Mouse (Mus musculus) heart, embryonic 15.5 days (tissue): ENCODE data around the gene Ubr2. TPM values are rescaled to one million over a fixed set of nuclear protein-coding genes. Genes with fewer than 3 reads are reported as not detected.

Experiments used
- ATAC-seq: fragments of 200-750 bp; cut with Nextera tagmentation; replicated peaks from 2 replicates; pipeline ENCODE4 v1.8.0; 2017; ENCODE audit warnings: low read depth, moderate TSS enrichment; ENCODE audit not compliant: insufficient number of reproducible peaks, insufficient read depth, low FRiP score
- H3K27ac ChIP-seq: fragments of 300-500 bp; sonication (generic); 2 replicates; pipeline ENCODE4 v1.5.1; 2015; ENCODE audit warnings: mild to moderate bottlenecking, inconsistent platforms
- H3K27me3 ChIP-seq: fragments of 300-500 bp; sonication (generic); 2 replicates; pipeline ENCODE4 v1.6.1; 2015; ENCODE audit warnings: inconsistent platforms
- H3K36me3 ChIP-seq: fragments of 300-500 bp; sonication (generic); 2 replicates; pipeline ENCODE4 v1.6.1; 2015; ENCODE audit warnings: mild to moderate bottlenecking, inconsistent platforms
- H3K4me1 ChIP-seq: fragments of 300-500 bp; sonication (generic); replicated peaks from 2 replicates; pipeline ENCODE4 v1.6.1; 2015; ENCODE audit warnings: inconsistent platforms
- H3K4me2 ChIP-seq: fragments of 300-500 bp; sonication (generic); 2 replicates; pipeline ENCODE4 v1.6.1; 2015; ENCODE audit warnings: inconsistent platforms, mild to moderate bottlenecking, moderate library complexity
- H3K4me3 ChIP-seq: fragments of 300-500 bp; sonication (generic); 2 replicates; pipeline ENCODE4 v1.5.1; 2015; ENCODE audit warnings: mild to moderate bottlenecking, inconsistent platforms
- H3K9ac ChIP-seq: fragments of 300-500 bp; sonication (generic); 2 replicates; pipeline ENCODE4 v1.6.1; 2015; ENCODE audit warnings: mild to moderate bottlenecking, inconsistent platforms
- H3K9me3 ChIP-seq: fragments of 300-500 bp; sonication (generic); replicated peaks from 2 replicates; pipeline ENCODE4 v1.6.1; 2016; ENCODE audit warnings: inconsistent platforms
- WGBS: fragments of 180-500 bp; shearing (Covaris S2); methylation state at CpG from one replicate; pipeline ENCODE4 v1.1.7; 2015; ENCODE audit warnings: mixed read lengths; 5-methylcytosine and 5-hydroxymethylcytosine counted together
- polyA plus RNA-seq: library from polyadenylated mRNA; unstranded; fragments of >200 nt; fragmentation: Nextera tagmentation; extraction: Ambion mirVana; gene quantifications from 2 replicates; pipeline ENCODE4 v1.2.1, GENCODE M21; 2015

The Ubr2 gene
- polyA plus RNA-seq, 1 experiment from 2014 or later = 14.4 TPM

DNA sequence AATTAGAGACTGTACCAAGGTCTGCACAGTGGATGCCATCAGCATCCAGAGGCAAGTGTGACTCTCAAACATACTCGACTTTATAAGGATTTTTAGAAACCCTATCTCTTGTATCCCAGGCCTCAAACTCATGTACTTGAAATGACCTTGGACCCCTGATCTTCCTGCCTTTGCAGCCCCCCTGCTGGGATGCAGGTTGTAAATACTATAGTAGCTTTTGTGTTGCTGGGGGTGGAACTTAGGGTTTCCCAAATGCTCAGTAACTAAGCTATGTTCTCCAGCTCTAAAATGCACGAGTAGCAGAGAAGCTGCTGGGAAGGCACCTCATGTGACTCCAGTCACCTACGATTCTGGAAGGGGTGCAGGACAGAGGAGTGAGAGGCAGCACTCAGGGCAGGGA lies 83.4 kb downstream of the Ubr2 start:
- no peaks in the 10 kb centered on the region for H3K27me3 ChIP-seq
- H3K36me3 ChIP-seq = peaks cover 29% of the 10 kb centered on the region
- no peak overlapping the region for H3K27ac ChIP-seq
- H3K9ac ChIP-seq = no peak overlapping the region
- no peak for ATAC-seq
- WGBS = 52% methylated on average over 3 of the region's 3 CpGs
- no peak overlapping the region for H3K4me2 ChIP-seq
- H3K9me3 ChIP-seq = no peaks in the 10 kb centered on the region
- no peak overlapping the region for H3K4me3 ChIP-seq
- no peaks in the 10 kb centered on the region for H3K4me1 ChIP-seq

DNA sequence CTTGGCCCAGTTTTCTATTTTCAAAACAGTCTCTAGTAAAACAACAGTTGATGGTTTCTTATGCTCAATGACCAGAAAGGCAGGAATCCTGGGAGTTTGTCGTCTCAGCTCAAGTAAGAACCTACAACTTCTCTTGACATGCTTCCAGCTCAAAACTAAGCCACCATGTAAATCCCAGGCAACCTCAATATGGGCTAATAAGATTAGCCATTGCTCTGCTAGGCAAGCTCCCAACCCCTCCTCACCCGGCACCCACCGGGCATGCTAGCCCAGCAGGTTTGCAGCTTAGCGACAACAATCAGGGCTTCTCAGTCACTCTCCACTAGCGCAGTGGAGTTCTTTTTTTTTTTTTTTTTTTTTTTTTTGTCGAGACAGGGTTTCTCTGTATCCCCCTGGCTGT lies 84.2 kb downstream of the Ubr2 start:
- Histone ChIP-seq H3K9ac (no peak overlapping the region), H3K9me3 (no peaks in the 10 kb centered on the region), H3K36me3 (peaks cover 23% of the 10 kb centered on the region), H3K4me1 (no peaks in the 10 kb centered on the region), H3K4me3 (no peak overlapping the region), H3K27ac (no peak overlapping the region), H3K4me2 (no peak overlapping the region), H3K27me3 (no peaks in the 10 kb centered on the region)
- no peak for ATAC-seq
- 53% methylated on average over 6 of the region's 6 CpGs for WGBS

DNA sequence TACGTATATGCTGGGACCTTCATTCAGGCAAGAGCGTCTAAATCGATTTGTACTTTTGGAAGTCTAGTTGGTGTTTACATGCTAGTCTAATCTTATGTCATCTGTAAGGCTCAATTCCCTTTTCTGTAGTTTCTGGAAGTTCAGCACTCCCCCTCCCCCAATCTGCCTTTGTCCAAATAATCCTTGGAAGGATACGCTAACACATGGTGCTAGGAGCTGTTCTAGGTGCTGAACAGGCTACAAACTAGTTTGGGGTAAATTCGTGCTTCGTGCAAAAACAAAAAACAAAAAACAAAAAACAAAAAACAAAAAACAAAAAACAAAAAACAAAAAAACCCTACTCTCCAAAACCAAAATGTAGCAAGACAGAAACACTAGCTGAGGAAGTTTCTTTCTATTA lies 89.5 kb downstream of the Ubr2 start:
- 60% methylated on average over 6 of the region's 6 CpGs for WGBS
- Histone ChIP-seq H3K4me2 (no peak overlapping the region), H3K36me3 (no peaks in the 10 kb centered on the region), H3K4me1 (no peaks in the 10 kb centered on the region), H3K4me3 (no peak overlapping the region), H3K27me3 (no peaks in the 10 kb centered on the region), H3K27ac (no peak overlapping the region), H3K9me3 (no peaks in the 10 kb centered on the region), H3K9ac (no peak overlapping the region)
- ATAC-seq = no peak

DNA sequence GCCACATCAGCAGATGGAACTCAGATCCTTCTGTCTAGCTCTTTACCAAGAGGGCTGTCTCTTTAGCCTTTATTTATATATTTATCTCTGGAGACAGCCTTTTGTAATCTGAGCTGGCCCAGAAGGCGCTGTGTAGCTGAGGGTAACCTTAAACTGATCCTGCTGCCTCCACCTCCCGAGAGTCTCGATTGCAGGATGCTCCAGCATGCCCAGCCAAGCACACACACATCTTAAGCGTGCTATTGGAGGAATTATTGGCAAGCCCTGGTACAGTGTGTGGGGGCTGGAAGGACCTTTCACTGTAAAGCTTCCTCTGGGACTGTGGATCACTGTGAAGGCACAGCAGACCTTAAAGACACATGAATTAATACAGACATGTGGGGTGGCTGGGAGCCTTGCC lies 91.4 kb downstream of the Ubr2 start:
- H3K9ac ChIP-seq = no peak overlapping the region
- no peak overlapping the region for H3K4me3 ChIP-seq
- ATAC-seq = no peak
- no peak overlapping the region for H3K4me2 ChIP-seq
- H3K27ac ChIP-seq = no peak overlapping the region
- 28% methylated on average over 4 of the region's 4 CpGs for WGBS
- H3K27me3 ChIP-seq = no peaks in the 10 kb centered on the region
- H3K9me3 ChIP-seq = no peaks in the 10 kb centered on the region
- no peaks in the 10 kb centered on the region for H3K36me3 ChIP-seq
- no peaks in the 10 kb centered on the region for H3K4me1 ChIP-seq

DNA sequence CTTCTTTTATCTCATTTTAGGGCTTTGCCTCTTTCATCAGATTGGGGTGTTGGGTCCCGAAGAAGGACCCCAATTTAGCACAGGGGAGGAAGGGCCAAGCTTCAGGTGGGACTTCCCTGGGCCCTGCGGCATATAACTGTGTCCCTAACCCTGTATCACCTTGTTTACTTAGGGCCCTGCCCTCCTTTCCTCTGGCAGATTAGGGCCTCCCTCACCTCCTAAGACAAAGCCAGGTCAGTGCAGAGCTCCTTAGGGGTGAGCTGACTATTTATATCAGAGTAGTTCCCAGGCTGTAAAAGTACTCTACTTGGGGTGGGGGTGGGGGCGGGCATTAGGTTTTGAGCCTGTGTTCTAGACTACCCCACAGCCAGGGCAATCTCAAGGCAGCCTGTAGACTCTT lies 95.2 kb downstream of the Ubr2 start:
- WGBS = 54% methylated on average over 3 of the region's 3 CpGs
- H3K27ac ChIP-seq = no peak overlapping the region
- no peak overlapping the region for H3K9ac ChIP-seq
- H3K9me3 ChIP-seq = no peaks in the 10 kb centered on the region
- no peak overlapping the region for H3K4me3 ChIP-seq
- no peak overlapping the region for H3K4me2 ChIP-seq
- ATAC-seq = no peak
- peaks cover 10% of the 10 kb centered on the region for H3K4me1 ChIP-seq
- H3K27me3 ChIP-seq = no peaks in the 10 kb centered on the region
- no peaks in the 10 kb centered on the region for H3K36me3 ChIP-seq

DNA sequence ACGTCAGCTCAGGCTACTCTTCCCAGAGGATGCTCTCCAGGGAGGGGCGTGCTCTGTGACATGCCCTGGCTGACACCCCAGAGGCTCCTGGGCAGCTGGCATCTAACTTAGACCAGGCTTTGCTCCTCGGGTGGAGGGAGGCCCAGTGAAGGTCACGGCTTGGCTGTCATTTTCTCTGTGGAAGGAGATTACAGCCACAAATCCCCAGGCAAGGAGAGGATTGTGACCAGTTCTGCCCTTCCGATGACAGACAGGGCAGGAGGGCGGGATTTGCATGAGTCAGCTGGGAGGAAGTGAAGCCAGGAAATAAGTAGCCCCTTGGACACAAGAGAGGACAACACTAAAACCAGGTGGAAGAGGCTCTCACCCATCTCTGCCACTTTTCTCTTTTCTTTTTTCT lies 98.0 kb downstream of the Ubr2 start:
- no peak for ATAC-seq
- Histone ChIP-seq H3K9ac (no peak overlapping the region), H3K4me2 (no peak overlapping the region), H3K27me3 (no peaks in the 10 kb centered on the region), H3K4me1 (peaks cover 10% of the 10 kb centered on the region), H3K4me3 (no peak overlapping the region), H3K27ac (no peak overlapping the region; the same call in 1 of the 2 replicates), H3K36me3 (no peaks in the 10 kb centered on the region), H3K9me3 (no peaks in the 10 kb centered on the region)
- WGBS = 18% methylated on average over 6 of the region's 6 CpGs

DNA sequence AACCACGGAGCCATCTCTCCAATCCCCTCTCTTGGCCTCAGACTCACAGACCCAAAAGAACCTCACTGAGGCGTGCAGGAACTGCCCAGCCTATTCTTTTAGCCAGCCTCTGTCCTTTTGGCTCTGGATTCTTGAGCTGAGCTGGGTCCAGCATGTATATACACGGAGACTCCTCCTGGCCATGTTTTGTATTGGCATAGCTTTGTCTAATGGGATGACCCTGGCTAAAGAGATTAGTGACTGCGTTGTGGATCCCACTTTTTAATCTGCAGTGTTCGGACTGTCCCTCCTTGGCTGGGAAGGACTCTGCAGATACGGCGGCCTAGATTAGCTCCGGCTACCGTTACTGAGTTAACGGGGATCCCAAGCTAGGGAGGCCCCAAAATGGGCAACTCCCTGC lies 100.2 kb downstream of the Ubr2 start, which contains the start of gene Prph2:
Prph2 (plus strand) TSS at position 274 of the 400 bp plus-strand sequence.
- Histone ChIP-seq H3K4me2 (no peak within 1 kb of the TSS), H3K27me3 (no peaks in the 10 kb centered on the region), H3K36me3 (no peaks in the 10 kb centered on the region), H3K9me3 (no peaks in the 10 kb centered on the region), H3K4me1 (peaks cover 10% of the 10 kb centered on the region), H3K4me3 (no peak within 1 kb of the TSS), H3K9ac (no peak within 1 kb of the TSS), H3K27ac (no peak within 1 kb of the TSS)
- WGBS = 84% methylated on average over 10 of the region's 10 CpGs
- ATAC-seq = no peak

DNA sequence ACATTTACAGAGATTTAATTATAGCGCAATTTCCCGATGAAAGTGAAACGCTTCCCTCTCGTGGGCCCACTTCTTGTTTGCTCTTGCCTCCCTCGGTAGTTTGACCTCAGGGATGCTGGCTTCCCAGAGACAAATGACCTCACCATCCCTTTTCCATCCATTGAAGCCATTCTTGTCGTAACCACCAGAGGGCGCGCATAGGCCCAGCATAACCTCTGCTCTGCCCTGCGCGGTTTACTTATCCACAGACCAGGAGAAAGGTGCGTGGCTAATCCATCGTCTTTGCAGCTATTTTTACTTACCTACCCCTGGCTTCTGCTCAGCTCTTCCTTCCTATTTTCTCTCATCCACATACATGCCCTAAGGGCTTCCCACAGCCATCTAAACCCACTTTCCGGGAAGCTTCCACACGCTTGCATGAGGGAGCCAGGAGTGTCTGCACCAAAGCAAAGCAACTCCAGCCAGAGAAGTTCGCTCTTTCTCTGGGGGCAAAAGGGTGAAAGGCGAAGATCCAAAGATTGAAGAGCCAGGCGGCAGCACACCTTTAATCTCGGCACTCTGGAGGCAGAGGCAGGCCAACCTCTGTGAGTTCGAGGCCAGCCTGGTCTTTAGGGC lies 106.4 kb downstream of the Ubr2 start:
- ATAC-seq = peak; percentile 69
- Histone ChIP-seq H3K9me3 (no peaks in the 10 kb centered on the region), H3K27ac (no peak overlapping the region), H3K4me1 (no peaks in the 10 kb centered on the region; the same call in 1 of the 2 replicates), H3K9ac (no peak overlapping the region), H3K4me3 (no peak overlapping the region), H3K36me3 (no peaks in the 10 kb centered on the region), H3K4me2 (no peak overlapping the region; the same call in 1 of the 2 replicates), H3K27me3 (no peaks in the 10 kb centered on the region)
- WGBS = 23% methylated on average over 19 of the region's 19 CpGs

DNA sequence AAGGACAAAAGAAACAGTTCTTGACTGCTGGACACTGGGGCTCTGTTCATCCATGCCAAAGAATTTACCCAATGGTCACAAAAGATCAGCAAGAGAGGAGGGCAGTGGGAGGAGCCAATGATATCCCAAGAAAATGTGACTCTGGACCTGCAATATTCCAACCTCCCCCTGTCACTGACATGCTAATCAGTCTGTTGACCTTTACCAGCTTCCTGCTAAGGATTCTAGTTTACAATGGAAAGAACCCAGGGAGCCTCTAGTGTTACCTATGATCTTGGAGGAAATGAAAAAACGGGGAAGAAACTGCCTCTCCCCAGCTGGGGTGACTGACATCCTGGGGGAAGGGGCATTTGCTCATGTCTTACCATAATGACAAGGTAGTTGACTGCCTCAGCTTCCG lies 109.4 kb downstream of the Ubr2 start:
- no peak overlapping the region for H3K4me2 ChIP-seq
- ATAC-seq = no peak
- WGBS = 59% methylated on average over 2 of the region's 2 CpGs

DNA sequence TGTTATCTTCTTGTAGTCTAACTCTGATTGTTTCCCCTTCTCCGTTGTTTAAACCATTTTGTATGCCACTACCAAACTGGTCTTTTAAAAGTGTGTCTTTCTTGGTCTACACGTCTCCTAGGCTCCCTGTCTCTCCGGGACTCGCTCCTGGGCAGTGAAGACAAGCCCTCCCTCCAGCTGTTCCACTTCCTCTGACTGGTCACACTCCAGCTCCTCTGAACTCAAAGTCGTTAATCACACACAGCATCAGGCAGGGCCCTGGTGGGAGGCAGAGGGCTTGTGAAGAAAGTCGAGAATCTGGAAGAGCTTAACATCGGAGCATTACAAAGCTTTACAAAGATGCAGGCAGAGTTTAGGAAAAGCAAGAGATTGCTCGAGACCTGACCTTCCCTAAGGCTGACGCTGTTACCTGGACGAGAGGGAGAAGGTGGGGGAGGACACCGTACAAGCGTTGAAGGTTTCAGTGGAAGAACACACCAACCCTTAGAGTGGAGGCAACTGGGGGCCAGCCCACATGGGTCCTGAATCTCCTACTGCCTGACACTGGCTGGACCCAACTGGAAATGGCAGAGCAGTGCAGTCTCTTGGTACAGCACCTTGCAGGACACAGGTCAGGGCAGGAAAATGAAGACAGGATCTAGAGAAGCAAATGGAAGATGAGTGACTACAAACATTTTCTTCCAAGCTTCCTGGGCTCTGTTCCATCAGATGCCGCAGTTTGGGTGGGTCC lies 113.0 kb downstream of the Ubr2 start:
- Histone ChIP-seq H3K9me3 (no peaks in the 10 kb centered on the region), H3K4me1 (peaks cover 13% of the 10 kb centered on the region), H3K9ac (no peak overlapping the region), H3K27ac (no peak overlapping the region), H3K4me2 (no peak overlapping the region), H3K27me3 (no peaks in the 10 kb centered on the region), H3K36me3 (peaks cover 3% of the 10 kb centered on the region; the same call in 1 of the 2 replicates), H3K4me3 (no peak overlapping the region)
- 41% methylated on average over 13 of the region's 13 CpGs for WGBS
- ATAC-seq = no peak

More for the DNA sequence above, 109.4 kb downstream of the Ubr2 start:
- Histone ChIP-seq H3K9ac (no peak overlapping the region), H3K27me3 (no peaks in the 10 kb centered on the region), H3K36me3 (no peaks in the 10 kb centered on the region), H3K4me1 (no peaks in the 10 kb centered on the region; the same call in 1 of the 2 replicates), H3K9me3 (no peaks in the 10 kb centered on the region), H3K27ac (no peak overlapping the region), H3K4me3 (no peak overlapping the region)

DNA sequence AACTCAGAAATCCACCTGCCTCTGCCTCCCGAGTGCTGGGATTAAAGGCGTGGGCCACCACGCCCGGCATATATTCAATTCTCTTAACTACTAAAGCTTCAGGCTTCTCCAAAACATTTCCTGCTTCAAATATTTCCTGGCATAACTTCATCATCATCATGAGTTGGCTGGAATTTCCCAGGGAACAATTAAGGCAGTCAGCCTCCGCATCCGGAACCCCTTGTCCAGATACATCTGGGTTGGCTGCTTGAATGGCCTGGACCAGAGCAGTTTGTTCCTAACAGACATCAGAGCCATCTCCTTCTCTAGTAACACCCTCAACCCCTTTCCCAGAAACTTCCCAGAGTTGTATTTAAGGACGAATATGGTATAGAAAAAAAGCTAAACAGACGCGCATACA lies 114.9 kb downstream of the Ubr2 start:
- Histone ChIP-seq H3K27ac (no peak overlapping the region), H3K27me3 (no peaks in the 10 kb centered on the region), H3K9ac (no peak overlapping the region), H3K9me3 (no peaks in the 10 kb centered on the region), H3K4me2 (no peak overlapping the region), H3K36me3 (peaks cover 3% of the 10 kb centered on the region; the same call in 1 of the 2 replicates), H3K4me1 (peaks cover 26% of the 10 kb centered on the region), H3K4me3 (no peak overlapping the region)
- WGBS = 86% methylated on average over 9 of the region's 9 CpGs
- no peak for ATAC-seq
